Mouse (Mus musculus) neural tube, embryonic 14.5 days (tissue): Measurements from ENCODE around the gene Ptger4. TPM values are rescaled to one million over a fixed set of nuclear protein-coding genes. Genes with fewer than 3 reads are reported as not detected.

Experiments
- ATAC-seq: fragments of 200-750 bp; cut with Nextera tagmentation; 2 replicates; pipeline ENCODE4 v1.8.0; 2017; ENCODE audit warnings: low read depth, mild to moderate bottlenecking, moderate TSS enrichment, moderate library complexity
- H3K27ac ChIP-seq: fragments of 300-500 bp; sonication (generic); 2 replicates; pipeline ENCODE4 v1.5.1; 2014; ENCODE audit warnings: low read depth, mild to moderate bottlenecking, control low read depth, low read length, moderate library complexity, mixed read lengths
- H3K27me3 ChIP-seq: fragments of 300-500 bp; sonication (generic); 2 replicates; pipeline ENCODE4 v1.6.1; 2014; ENCODE audit warnings: low read length; ENCODE audit not compliant: control insufficient read depth, insufficient read depth
- H3K36me3 ChIP-seq: fragments of 300-500 bp; sonication (generic); 2 replicates; pipeline ENCODE4 v1.6.1; 2014; ENCODE audit warnings: low read length, mixed read lengths; ENCODE audit not compliant: control insufficient read depth, insufficient read depth
- H3K4me1 ChIP-seq: fragments of 300-500 bp; sonication (generic); 2 replicates; pipeline ENCODE4 v1.6.1; 2014; ENCODE audit warnings: low read length; ENCODE audit not compliant: control insufficient read depth, insufficient read depth
- H3K4me2 ChIP-seq: fragments of 300-500 bp; sonication (generic); 2 replicates; pipeline ENCODE4 v1.6.1; 2014; ENCODE audit warnings: mild to moderate bottlenecking, low read depth, low read length, control low read depth
- H3K4me3 ChIP-seq: fragments of 300-500 bp; sonication (generic); 2 replicates; pipeline ENCODE4 v1.5.1; 2014; ENCODE audit warnings: low read depth, low read length, control low read depth, mixed read lengths
- H3K9ac ChIP-seq: fragments of 300-500 bp; sonication (generic); replicated peaks from 2 replicates; pipeline ENCODE4 v1.6.1; 2014; ENCODE audit warnings: low read depth, mild to moderate bottlenecking, control low read depth, low read length, mixed read lengths
- H3K9me3 ChIP-seq: fragments of 300-500 bp; sonication (generic); 2 replicates; pipeline ENCODE4 v1.6.1; 2016; ENCODE audit warnings: low read length; ENCODE audit not compliant: control insufficient read depth
- WGBS: fragments of 180-500 bp; shearing (Covaris S2); extraction: QIAGEN DNeasy Blood & Tissue Kit; methylation state at CpG from one replicate; pipeline ENCODE4 v1.1.7; 2014; 5-methylcytosine and 5-hydroxymethylcytosine counted together
- polyA plus RNA-seq: library from polyadenylated mRNA; unstranded; fragments of >200 nt; fragmentation: Nextera tagmentation; extraction: Ambion mirVana; gene quantifications from 2 replicates; pipeline ENCODE4 v1.2.1, GENCODE M21; 2014

Ptger4 gene
- polyA plus RNA-seq, 1 experiment from 2014 or later = 5.8 TPM

DNA sequence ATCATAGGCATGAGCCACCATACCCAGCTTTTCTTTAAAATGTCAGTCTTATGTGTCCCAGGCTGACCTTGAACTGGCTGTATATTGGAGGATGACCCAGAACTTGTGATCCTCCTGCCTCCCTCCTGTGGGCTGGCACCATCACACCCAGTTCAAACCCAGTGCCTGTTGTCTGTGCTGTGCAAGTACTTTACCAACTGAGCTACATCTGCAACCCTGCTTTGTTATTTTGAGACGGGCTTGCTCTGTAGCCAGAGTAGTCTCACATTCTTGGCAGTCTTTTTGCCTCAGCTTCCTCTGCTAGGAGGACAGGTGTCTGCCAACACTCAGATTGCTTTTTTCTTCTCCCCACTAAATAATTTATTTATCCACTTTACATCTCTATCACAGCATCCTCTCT lies 86.6 kb downstream of the Ptger4 start:
- Histone ChIP-seq H3K27me3 (no peaks in the 10 kb centered on the region), H3K36me3 (no peaks in the 10 kb centered on the region), H3K27ac (no peak overlapping the region), H3K9me3 (no peaks in the 10 kb centered on the region), H3K4me1 (no peaks in the 10 kb centered on the region), H3K9ac (no peak overlapping the region), H3K4me3 (no peak overlapping the region), H3K4me2 (no peak overlapping the region)
- ATAC-seq = no peak
- WGBS = 83% methylated on average over 1 of the region's 1 CpGs

Other genes with a start within 250 kb of the Ptger4 start
- gene C7, start 180.4 kb downstream of the Ptger4 start, polyA plus RNA-seq = not detected in 2 replicates
- gene Card6, start 135.6 kb downstream of the Ptger4 start, polyA plus RNA-seq = 0.32 and 0.55 TPM in 2 replicates
- gene Rpl37, start 127.5 kb downstream of the Ptger4 start, polyA plus RNA-seq = 366 and 376 TPM in 2 replicates
- 21.1 and 22.5 TPM in 2 replicates for gene Prkaa1, start 100.3 kb downstream of the Ptger4 start, polyA plus RNA-seq
- gene Ttc33, start 58.7 kb downstream of the Ptger4 start, polyA plus RNA-seq = 58.6 and 63.3 TPM in 2 replicates